Mouse (Mus musculus): ENCODE results near the gene Tmbim1. TPM values are rescaled to one million over a fixed set of nuclear protein-coding genes. Genes with fewer than 3 reads are reported as not detected.

The Tmbim1 gene
- polyA plus RNA-seq, 1 experiment from 2014 or later = 18.5 TPM

DNA sequence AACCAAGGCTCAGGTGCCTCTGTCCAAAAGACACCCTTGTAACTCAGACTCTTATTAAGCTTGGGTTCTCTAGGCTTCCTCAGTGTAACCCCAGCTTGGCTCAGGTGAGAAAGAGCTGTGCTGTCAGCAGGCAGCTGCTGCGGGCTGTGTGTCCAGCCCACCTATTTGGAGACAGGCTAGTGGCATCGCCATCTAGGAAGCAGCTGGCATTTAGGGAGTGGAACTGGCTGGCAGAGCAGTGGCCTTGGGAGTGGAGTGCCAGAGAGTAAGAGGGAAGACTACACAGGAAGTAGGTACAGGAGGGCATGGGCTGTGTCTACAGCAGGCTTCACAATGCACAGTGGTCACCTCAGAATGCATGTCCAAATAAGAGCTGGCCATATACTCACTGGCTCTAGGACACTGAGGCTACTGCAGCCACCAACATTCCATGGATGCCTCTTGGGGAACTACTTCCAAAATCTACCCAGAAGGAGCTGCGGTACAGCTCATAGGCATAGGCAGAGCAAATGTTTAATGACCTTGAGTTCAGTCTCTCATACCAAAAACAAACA lies 11.3 kb downstream of the Tmbim1 start:
- no peak for TF ChIP-seq CTCF (IDR thresholded peaks at IDR 0.05; ENCODE audit: low read depth)
- Histone ChIP-seq H3K36me3 (replicated peaks; ENCODE audit: insufficient read depth, low read length) (peaks cover 24% of the 10 kb centered on the region), H3K27me3 (ENCODE audit: insufficient read depth, low read length) (no peaks in the 10 kb centered on the region), H3K27ac (ENCODE audit: low read depth) (no peak overlapping the region; the same call in 1 of the 2 replicates), H3K4me3 (ENCODE audit: low read depth, low read length) (no peak overlapping the region), H3K9ac (replicated peaks) (no peak overlapping the region), H3K9me3 (ENCODE audit: low read length) (no peaks in the 10 kb centered on the region), H3K4me2 (ENCODE audit: low read depth, low read length) (no peak overlapping the region), H3K4me1 (ENCODE audit: insufficient read depth) (peaks cover 34% of the 10 kb centered on the region)
- DNase-seq (no peak), ATAC-seq (no peak)
- 85% methylated on average over 3 of the region's 3 CpGs for WGBS (ENCODE audit: insufficient replicate concordance)

DNA sequence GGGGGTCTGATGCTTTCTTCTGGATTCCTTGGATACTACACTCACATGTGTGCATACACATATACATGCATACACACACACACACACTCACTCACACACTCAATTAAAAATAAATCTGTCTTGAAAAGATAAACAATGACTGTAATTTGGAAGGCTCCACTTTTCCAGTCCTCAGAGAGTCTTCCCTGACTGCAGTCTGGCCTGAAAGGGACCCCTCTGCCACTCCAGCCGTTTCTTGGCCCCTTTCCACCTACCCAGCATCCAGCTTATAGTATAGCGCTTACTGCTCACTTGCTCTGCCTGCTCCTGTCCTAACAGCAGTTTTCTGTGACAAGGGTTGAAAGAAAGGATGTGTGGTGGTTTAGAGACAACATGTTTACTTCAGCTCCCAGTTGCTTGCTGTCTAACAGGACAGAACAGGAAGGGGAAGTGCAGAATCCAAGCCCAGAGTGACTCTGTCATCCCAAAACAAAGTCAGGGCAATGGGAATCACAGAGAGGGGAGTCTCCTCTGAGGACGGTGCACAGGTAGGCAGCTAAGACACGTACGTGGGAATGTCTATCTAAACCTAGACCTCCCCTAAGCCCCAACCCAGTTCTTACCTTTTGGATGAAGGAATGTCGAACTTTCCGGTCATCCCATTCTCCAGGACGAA lies 12.0 kb downstream of the Tmbim1 start:
- 0 out of 2 replicates have a peak overlapping the region, but pooled peaks have one; percentile 18 for H3K27ac ChIP-seq (ENCODE audit: low read depth)
- ATAC-seq (no peak), DNase-seq (no peak)
- no peak overlapping the region for H3K9ac ChIP-seq (replicated peaks)
- H3K36me3 ChIP-seq (replicated peaks; ENCODE audit: insufficient read depth, low read length) = peaks cover 24% of the 10 kb centered on the region
- H3K4me3 ChIP-seq (ENCODE audit: low read depth, low read length) = no peak overlapping the region
- H3K9me3 ChIP-seq (ENCODE audit: low read length) = no peaks in the 10 kb centered on the region
- no peaks in the 10 kb centered on the region for H3K27me3 ChIP-seq (ENCODE audit: insufficient read depth, low read length)
- peaks cover 37% of the 10 kb centered on the region for H3K4me1 ChIP-seq (ENCODE audit: insufficient read depth)
- 82% methylated on average over 8 of the region's 8 CpGs for WGBS (ENCODE audit: insufficient replicate concordance)
- TF ChIP-seq CTCF (IDR thresholded peaks at IDR 0.05; ENCODE audit: low read depth) (no peak), EP300 (IDR thresholded peaks at IDR 0.05; ENCODE audit: low read depth) (no peak)
- H3K4me2 ChIP-seq (ENCODE audit: low read depth, low read length) = no peak overlapping the region

DNA sequence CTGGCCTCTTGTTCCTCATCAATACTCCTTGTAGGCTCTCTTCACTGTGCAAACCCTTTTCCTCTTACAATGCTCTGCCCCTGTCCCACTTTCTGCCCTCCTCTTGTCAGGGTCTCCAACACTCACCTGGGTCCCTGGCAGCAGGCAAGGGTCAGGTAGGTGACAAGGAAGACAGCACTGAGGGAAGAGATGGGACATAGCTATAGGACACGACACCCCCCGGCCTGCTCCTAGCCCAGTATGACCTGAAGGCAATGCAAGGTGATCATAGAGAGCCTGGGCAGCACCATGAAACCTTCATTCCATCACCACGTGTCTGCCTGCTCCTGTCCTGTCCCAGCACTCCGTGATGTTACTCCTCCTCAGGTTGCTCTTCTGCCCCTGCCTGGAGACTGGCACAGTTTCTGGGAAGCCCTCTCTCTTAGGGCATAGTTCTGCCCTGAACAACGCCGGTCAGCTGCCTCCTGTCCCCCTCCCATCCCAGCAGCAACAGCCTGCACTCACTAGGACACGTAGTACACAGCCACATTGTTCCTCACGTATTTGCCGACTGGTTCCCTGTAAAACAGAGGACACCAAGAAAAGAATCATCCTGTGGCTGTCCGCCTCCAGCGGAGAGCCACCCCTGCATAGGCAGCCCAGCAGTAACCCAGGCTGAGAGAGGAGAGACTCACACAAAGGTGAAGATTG lies 12.9 kb downstream of the Tmbim1 start:
- peaks cover 29% of the 10 kb centered on the region for H3K36me3 ChIP-seq (replicated peaks; ENCODE audit: insufficient read depth, low read length)
- TF ChIP-seq CTCF (IDR thresholded peaks at IDR 0.05; ENCODE audit: low read depth) (no peak), EP300 (IDR thresholded peaks at IDR 0.05; ENCODE audit: low read depth) (no peak)
- no peak overlapping the region for H3K4me3 ChIP-seq (ENCODE audit: low read depth, low read length)
- DNase-seq = no peak
- H3K9ac ChIP-seq (replicated peaks) = no peak overlapping the region
- peaks cover 38% of the 10 kb centered on the region for H3K4me1 ChIP-seq (ENCODE audit: insufficient read depth)
- no peaks in the 10 kb centered on the region for H3K27me3 ChIP-seq (ENCODE audit: insufficient read depth, low read length)
- 88% methylated on average over 11 of the region's 11 CpGs for WGBS (ENCODE audit: insufficient replicate concordance)
- H3K9me3 ChIP-seq (ENCODE audit: low read length) = no peaks in the 10 kb centered on the region
- ATAC-seq = no peak
- H3K27ac ChIP-seq (ENCODE audit: low read depth) = no peak overlapping the region
- no peak overlapping the region for H3K4me2 ChIP-seq (ENCODE audit: low read depth, low read length)

DNA sequence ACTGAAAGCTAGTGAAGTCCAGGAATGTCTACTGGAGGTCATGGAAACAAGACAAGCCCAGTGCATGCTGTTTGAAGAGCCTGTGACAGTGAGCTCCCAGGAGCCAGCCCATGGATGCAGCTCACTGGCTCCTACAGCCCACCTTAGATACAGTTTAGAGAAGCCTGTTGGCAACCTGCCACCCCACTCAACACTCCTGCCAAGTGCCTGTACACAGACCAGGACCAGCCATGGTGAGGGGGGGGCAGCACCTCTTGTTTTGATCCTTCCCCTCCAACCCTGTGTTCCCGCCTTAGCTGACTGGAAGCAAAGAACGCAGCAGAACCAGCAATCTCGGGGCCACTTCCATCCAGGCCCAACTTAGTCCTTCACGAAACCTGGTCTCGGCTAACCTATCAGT lies 15.3 kb downstream of the Tmbim1 start:
- TF ChIP-seq EP300 (IDR thresholded peaks at IDR 0.05; ENCODE audit: low read depth) (no peak), CTCF (IDR thresholded peaks at IDR 0.05; ENCODE audit: low read depth) (no peak)
- Histone ChIP-seq H3K27me3 (ENCODE audit: insufficient read depth, low read length) (no peaks in the 10 kb centered on the region), H3K9ac (replicated peaks) (no peak overlapping the region), H3K36me3 (replicated peaks; ENCODE audit: insufficient read depth, low read length) (peaks cover 25% of the 10 kb centered on the region), H3K4me3 (ENCODE audit: low read depth, low read length) (no peak overlapping the region), H3K4me1 (ENCODE audit: insufficient read depth) (peaks cover 23% of the 10 kb centered on the region), H3K27ac (ENCODE audit: low read depth) (no peak overlapping the region), H3K9me3 (ENCODE audit: low read length) (no peaks in the 10 kb centered on the region), H3K4me2 (ENCODE audit: low read depth, low read length) (no peak overlapping the region)
- no peak for ATAC-seq
- WGBS (ENCODE audit: insufficient replicate concordance) = 80% methylated on average over 5 of the region's 5 CpGs
- DNase-seq = no peak

DNA sequence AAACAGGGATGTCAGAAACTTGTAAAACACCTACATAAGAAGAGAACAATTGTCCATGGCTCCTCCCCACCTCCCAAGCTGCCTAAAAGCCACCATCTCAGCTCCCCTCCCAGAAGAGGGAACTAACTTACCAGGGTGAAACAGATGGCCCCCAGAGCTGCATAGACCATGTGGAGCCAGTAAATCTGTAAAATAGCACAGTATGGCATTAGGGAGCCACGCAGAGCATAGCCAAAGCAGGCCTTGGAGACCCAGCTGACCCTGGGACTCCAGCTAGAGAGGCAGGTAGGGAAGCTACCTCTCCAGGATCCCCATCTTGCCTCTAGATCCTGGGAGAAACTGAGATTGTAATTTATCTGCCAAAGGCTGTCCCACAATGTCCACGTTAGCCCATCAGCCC lies 15.7 kb downstream of the Tmbim1 start:
- no peak for DNase-seq
- no peak overlapping the region for H3K4me2 ChIP-seq (ENCODE audit: low read depth, low read length)
- WGBS (ENCODE audit: insufficient replicate concordance) = 84% methylated on average over 2 of the region's 2 CpGs
- no peaks in the 10 kb centered on the region for H3K27me3 ChIP-seq (ENCODE audit: insufficient read depth, low read length)
- no peak overlapping the region for H3K9ac ChIP-seq (replicated peaks)
- no peak for ATAC-seq
- no peaks in the 10 kb centered on the region for H3K9me3 ChIP-seq (ENCODE audit: low read length)
- H3K27ac ChIP-seq (ENCODE audit: low read depth) = peak overlapping the region; percentile 61
- TF ChIP-seq EP300 (IDR thresholded peaks at IDR 0.05; ENCODE audit: low read depth) (no peak), CTCF (IDR thresholded peaks at IDR 0.05; ENCODE audit: low read depth) (no peak)
- H3K4me1 ChIP-seq (ENCODE audit: insufficient read depth) = peaks cover 19% of the 10 kb centered on the region
- no peak overlapping the region for H3K4me3 ChIP-seq (ENCODE audit: low read depth, low read length)
- H3K36me3 ChIP-seq (replicated peaks; ENCODE audit: insufficient read depth, low read length) = peaks cover 25% of the 10 kb centered on the region

DNA sequence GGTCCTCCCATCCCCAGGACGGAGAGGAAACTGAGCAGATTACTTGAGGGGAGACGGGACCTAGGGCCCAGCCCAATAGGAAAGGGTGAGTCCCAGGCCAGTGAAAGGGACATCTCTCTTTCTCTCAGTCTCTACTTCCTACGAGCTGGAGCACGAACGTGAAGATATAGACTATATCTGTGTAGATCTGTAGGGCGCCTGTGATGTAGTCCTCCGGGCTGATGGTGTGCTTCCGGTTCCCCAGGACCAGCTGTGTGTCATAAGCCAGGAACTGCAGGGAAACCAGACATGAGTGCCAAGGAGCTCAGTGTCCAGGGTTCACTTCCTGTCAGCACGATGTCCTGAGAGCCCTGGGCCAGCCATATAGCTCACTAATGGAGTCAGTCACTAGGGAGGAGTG lies 16.2 kb downstream of the Tmbim1 start:
- no peak overlapping the region for H3K4me3 ChIP-seq (ENCODE audit: low read depth, low read length)
- WGBS (ENCODE audit: insufficient replicate concordance) = 81% methylated on average over 9 of the region's 9 CpGs
- peaks cover 24% of the 10 kb centered on the region for H3K36me3 ChIP-seq (replicated peaks; ENCODE audit: insufficient read depth, low read length)
- no peak overlapping the region for H3K9ac ChIP-seq (replicated peaks)
- peak overlapping the region; percentile 22; the same call in 1 of the 2 replicates for H3K27ac ChIP-seq (ENCODE audit: low read depth)
- H3K4me2 ChIP-seq (ENCODE audit: low read depth, low read length) = no peak overlapping the region
- TF ChIP-seq CTCF (IDR thresholded peaks at IDR 0.05; ENCODE audit: low read depth) = no peak
- no peak; the same call in 1 of the 2 replicates for TF ChIP-seq EP300 (IDR thresholded peaks at IDR 0.05; ENCODE audit: low read depth)
- H3K9me3 ChIP-seq (ENCODE audit: low read length) = no peaks in the 10 kb centered on the region
- ATAC-seq = no peak
- no peak for DNase-seq
- no peaks in the 10 kb centered on the region for H3K27me3 ChIP-seq (ENCODE audit: insufficient read depth, low read length)
- H3K4me1 ChIP-seq (ENCODE audit: insufficient read depth) = peaks cover 16% of the 10 kb centered on the region

Measured in liver, postnatal 0 days (tissue).